Comparison of ENCODE assay signal across 8 mouse cellular contexts in the genomic region with DNA sequence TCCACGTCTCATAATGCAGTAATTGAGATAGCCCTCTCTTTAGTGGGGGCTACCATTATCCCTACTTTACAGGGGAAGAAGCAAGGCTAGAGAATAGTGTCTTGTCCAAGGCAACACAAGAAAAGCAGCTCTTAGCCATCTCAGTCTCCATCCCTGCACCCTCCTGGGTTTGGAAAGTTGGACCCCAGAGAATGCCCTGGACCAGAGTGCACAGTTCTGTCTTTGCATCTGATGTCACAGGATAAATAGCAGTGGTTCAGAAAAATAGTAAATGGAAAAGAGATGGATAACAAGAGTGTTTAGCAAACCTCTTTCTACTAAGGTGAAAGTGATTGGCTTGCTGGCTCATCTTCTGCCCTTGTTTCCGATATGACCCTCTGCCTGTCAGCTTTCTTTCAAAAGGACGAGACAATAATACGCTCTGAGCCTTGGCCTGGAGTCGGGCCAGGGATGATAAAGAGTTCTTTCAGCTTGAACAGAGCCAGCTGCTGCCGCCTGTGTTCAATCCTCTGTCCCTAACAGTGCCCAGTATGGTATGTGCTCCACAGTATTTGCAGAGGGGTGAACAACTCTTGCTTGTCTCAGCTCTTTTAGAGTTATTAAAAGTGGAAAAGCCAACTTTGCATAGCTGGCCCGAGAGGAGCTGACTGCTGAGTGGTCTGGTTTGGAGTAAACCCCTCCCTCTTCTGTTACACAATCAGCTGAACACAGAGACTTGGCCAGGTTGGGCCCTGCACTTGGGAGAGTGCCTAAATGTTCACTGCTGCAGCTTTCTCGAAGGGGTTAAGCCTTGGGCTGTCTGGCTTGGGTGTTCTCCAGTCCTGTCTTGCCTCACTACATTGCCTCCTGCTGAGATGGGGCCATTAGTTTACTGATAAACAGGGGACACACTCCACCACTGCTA. TPM values are rescaled to one million over a fixed set of nuclear protein-coding genes. Genes with fewer than 3 reads are reported as not detected.
DNase-seq lines count a peak whose midpoint lies in the region; ATAC-seq and TF ChIP-seq lines count a peak whose summit lies in the region.

No protein-coding gene starts in this region.

- H3K36me3 ChIP-seq in intestine, embryonic 16.5 days (ENCODE audit: control insufficient read depth, insufficient read depth, low read length), result no peaks in the 10 kb centered on the region
- no peaks in the 10 kb centered on the region for H3K36me3 ChIP-seq in midbrain, embryonic 16.5 days (ENCODE audit: control insufficient read depth, insufficient read depth, low read length)
- H3K36me3 ChIP-seq in thymus, adult 2 months (ENCODE audit: control insufficient read depth, insufficient read depth, low read length), result no peaks in the 10 kb centered on the region

- H3K27ac ChIP-seq in intestine, embryonic 16.5 days (ENCODE audit: low read length), result peak overlapping the region; percentile 53
- H3K27ac ChIP-seq in midbrain, embryonic 16.5 days (ENCODE audit: low read length), result no peak overlapping the region
- H3K27ac ChIP-seq in thymus, adult 2 months (ENCODE audit: control insufficient read depth, insufficient read depth, low read length), result no peak overlapping the region

- no peak for TF ChIP-seq CTCF in thymus, adult 2 months (IDR thresholded peaks at IDR 0.05; ENCODE audit: borderline replicate concordance, control insufficient read depth, extremely low read depth, insufficient read depth, low read length, poor library complexity)

- no peaks in the 10 kb centered on the region for H3K27me3 ChIP-seq in intestine, embryonic 16.5 days (replicated peaks; ENCODE audit: control insufficient read depth, insufficient read depth, low read length)
- no peaks in the 10 kb centered on the region for H3K27me3 ChIP-seq in midbrain, embryonic 16.5 days (ENCODE audit: control insufficient read depth, insufficient read depth, low read depth, low read length)
- H3K27me3 ChIP-seq in thymus, adult 2 months (ENCODE audit: control insufficient read depth, insufficient read depth, low read length), result no peaks in the 10 kb centered on the region

- ATAC-seq in intestine, embryonic 16.5 days, result peak; percentile 92
- peak; percentile 88 for ATAC-seq in midbrain, embryonic 16.5 days
- ATAC-seq in erythroid progenitor cell, adult 5-6 weeks (replicated peaks; ENCODE audit: low FRiP score, poor library complexity, severe bottlenecking), result no peak

- no peak for TF ChIP-seq POLR2A in thymus, adult 2 months (IDR thresholded peaks at IDR 0.05; ENCODE audit: control insufficient read depth, extremely low read depth, insufficient read depth, low read length, poor library complexity)

- H3K9me3 ChIP-seq in intestine, embryonic 16.5 days (ENCODE audit: control insufficient read depth, low read length), result no peaks in the 10 kb centered on the region
- no peaks in the 10 kb centered on the region for H3K9me3 ChIP-seq in midbrain, embryonic 16.5 days (replicated peaks; ENCODE audit: control insufficient read depth, low read length, poor library complexity, severe bottlenecking)

- peak; percentile 11 for DNase-seq in NIH3T3 (ENCODE audit: low read depth)
- DNase-seq in cerebellum, postnatal 10 days, result peak; percentile 69 to 82
- peak; percentile 51 for DNase-seq in gastrocnemius, postnatal 25 days
- peak; percentile 8 to 43 for DNase-seq in left cerebral cortex, adult 8-10 months (ENCODE audit: low spot score in 2 of 2)
- DNase-seq in thymus, adult 2 months, result no peak

- H3K9ac ChIP-seq in intestine, embryonic 16.5 days (ENCODE audit: low read depth, low read length), result no peak overlapping the region
- H3K9ac ChIP-seq in midbrain, embryonic 16.5 days (ENCODE audit: low read depth, low read length), result no peak overlapping the region

- H3K4me3 ChIP-seq in intestine, embryonic 16.5 days (ENCODE audit: low read length), result no peak overlapping the region
- no peak overlapping the region for H3K4me3 ChIP-seq in midbrain, embryonic 16.5 days (ENCODE audit: low read depth, low read length)
- H3K4me3 ChIP-seq in thymus, adult 2 months (ENCODE audit: control insufficient read depth, insufficient read depth, low read length), result no peak overlapping the region

- H3K4me1 ChIP-seq in intestine, embryonic 16.5 days (ENCODE audit: control insufficient read depth, insufficient read depth, low read length), result peaks cover 2% of the 10 kb centered on the region; the same call in 1 of the 2 replicates
- 0 out of 2 replicates have a peak, but pooled peaks cover 5% of the 10 kb centered on the region for H3K4me1 ChIP-seq in midbrain, embryonic 16.5 days (ENCODE audit: control insufficient read depth, insufficient read depth, low read length)
- H3K4me1 ChIP-seq in thymus, adult 2 months (replicated peaks; ENCODE audit: control insufficient read depth, insufficient read depth, low read length), result no peaks in the 10 kb centered on the region

- no peak overlapping the region for H3K4me2 ChIP-seq in intestine, embryonic 16.5 days (ENCODE audit: low read depth, low read length)
- no peak overlapping the region for H3K4me2 ChIP-seq in midbrain, embryonic 16.5 days (ENCODE audit: low read length)

- WGBS in intestine, embryonic 16.5 days, result 33% methylated on average over 8 of the region's 8 CpGs
- 21% methylated on average over 8 of the region's 8 CpGs for WGBS in midbrain, embryonic 16.5 days
- 68% methylated on average over 8 of the region's 8 CpGs for WGBS in thymus, adult 2 months

RNA-seq across cellular contexts. Expression of a gene that starts 26.4 kb away (rescaled TPM):
- not detected for total RNA-seq in gastrocnemius, postnatal 25 days (2021)
- polyA plus RNA-seq in intestine, embryonic 16.5 days (2015; fragmentation: Nextera tagmentation; extraction: Ambion mirVana), result not detected in 2 replicates
- total RNA-seq in left cerebral cortex, adult 8-10 months (2022), result under 1 TPM in 1 of 4 experiments, not detected in 3; 0.30 TPM
- polyA plus RNA-seq in midbrain, embryonic 16.5 days (2015; fragmentation: Nextera tagmentation; extraction: Ambion mirVana), result not detected in 2 replicates
- 0.57 and 0.70 TPM in 2 replicates for polyA plus RNA-seq in thymus, adult 2 months (2012; rRNA removed)
- not detected in 2 replicates for total RNA-seq in erythroid progenitor cell, adult 5-6 weeks (2015; ENCODE audit: low replicate concordance)
- total RNA-seq in erythroid progenitor cell, adult 5-6 weeks (2017; ENCODE audit: low replicate concordance), result not detected in 2 replicates
